Mouse (Mus musculus) hindbrain, postnatal 0 days (tissue): ENCODE results near the gene Mn1. TPM values are rescaled to one million over a fixed set of nuclear protein-coding genes. Genes with fewer than 3 reads are reported as not detected.

Experiments
- ATAC-seq: fragments of 200-750 bp; cut with Nextera tagmentation; 2 replicates; pipeline ENCODE4 v1.8.0; 2017; ENCODE audit warnings: mild to moderate bottlenecking, moderate TSS enrichment, moderate library complexity
- DNase-seq: peaks from one replicate; pipeline ENCODE4 v3.0.0-alpha.2; 2015; ENCODE audit warnings: low spot score
- H3K27ac ChIP-seq: fragments of 300-500 bp; sonication (generic); 2 replicates; pipeline ENCODE4 v1.5.1; 2014; ENCODE audit warnings: mild to moderate bottlenecking
- H3K27me3 ChIP-seq: fragments of 300-500 bp; sonication (generic); 2 replicates; pipeline ENCODE4 v1.6.1; 2014; ENCODE audit warnings: low read length, mixed read lengths; ENCODE audit not compliant: insufficient read depth
- H3K36me3 ChIP-seq: fragments of 300-500 bp; sonication (generic); 2 replicates; pipeline ENCODE4 v1.6.1; 2014; ENCODE audit warnings: low read length, mixed read lengths; ENCODE audit not compliant: insufficient read depth
- H3K4me1 ChIP-seq: fragments of 300-500 bp; sonication (generic); 2 replicates; pipeline ENCODE4 v1.6.1; 2014; ENCODE audit warnings: antibody characterized with exemption, low read length, mixed read lengths; ENCODE audit not compliant: insufficient read depth
- H3K4me2 ChIP-seq: fragments of 300-500 bp; sonication (generic); 2 replicates; pipeline ENCODE4 v1.6.1; 2014; ENCODE audit warnings: low read depth, mild to moderate bottlenecking, low read length, moderate library complexity, mixed read lengths
- H3K4me3 ChIP-seq: fragments of 300-500 bp; sonication (generic); 2 replicates; pipeline ENCODE4 v1.5.1; 2014; ENCODE audit warnings: low read length
- H3K9ac ChIP-seq: fragments of 300-500 bp; sonication (generic); replicated peaks from 2 replicates; pipeline ENCODE4 v1.6.1; 2014; ENCODE audit warnings: mild to moderate bottlenecking, low read length, moderate library complexity, mixed read lengths
- H3K9me3 ChIP-seq: fragments of 300-500 bp; sonication (generic); 2 replicates; pipeline ENCODE4 v1.6.1; 2016; ENCODE audit warnings: low read length, mixed read lengths
- CTCF ChIP-seq: IDR thresholded peaks from 2 replicates; pipeline ENCODE4 v1.5.1; 2016; ENCODE audit warnings: antibody characterized with exemption, control low read depth, low read depth
- WGBS: fragments of 180-500 bp; shearing (Covaris S2); extraction: QIAGEN DNeasy Blood & Tissue Kit; methylation state at CpG from one replicate; pipeline ENCODE4 v1.1.7; 2014; 5-methylcytosine and 5-hydroxymethylcytosine counted together
- polyA plus RNA-seq: library from polyadenylated mRNA; unstranded; fragments of >200 nt; fragmentation: Nextera tagmentation; extraction: Ambion mirVana; gene quantifications from 2 replicates; pipeline ENCODE4 v1.2.1, GENCODE M21; 2015
- total RNA-seq: library from RNA; depleted of rRNA; stranded (reverse); fragments of >200 nt; gene quantifications from 2 replicates; pipeline ENCODE4 v1.2.3, GENCODE M21; 2014

The Mn1 gene
- total and polyA plus RNA-seq, 2 experiments from 2014 or later = 32.9 to 71.5 TPM

GRCm38 (mm10) chr5:111396199-111396598 lies 21.0 kb upstream of the Mn1 start:
- Histone ChIP-seq H3K27ac (no peak overlapping the region), H3K9ac (no peak overlapping the region), H3K4me2 (no peak overlapping the region), H3K9me3 (no peaks in the 10 kb centered on the region), H3K4me1 (peaks cover 15% of the 10 kb centered on the region), H3K4me3 (no peak overlapping the region), H3K27me3 (no peaks in the 10 kb centered on the region), H3K36me3 (no peaks in the 10 kb centered on the region)
- DNase-seq (no peak), ATAC-seq (no peak)
- peak; percentile 21 for TF ChIP-seq CTCF
- 81% methylated on average over 4 of the region's 4 CpGs for WGBS

- no peak for TF ChIP-seq CTCF
- Histone ChIP-seq H3K4me2 (no peak overlapping the region), H3K9ac (no peak overlapping the region), H3K4me3 (no peak overlapping the region), H3K36me3 (no peaks in the 10 kb centered on the region), H3K9me3 (no peaks in the 10 kb centered on the region), H3K27ac (no peak overlapping the region), H3K4me1 (peaks cover 15% of the 10 kb centered on the region), H3K27me3 (no peaks in the 10 kb centered on the region)
- no peak for DNase-seq
- 64% methylated on average over 4 of the region's 4 CpGs for WGBS
- no peak for ATAC-seq
These were observed 18.7 kb upstream of the Mn1 start for GRCm38 (mm10) chr5:111398471-111398870.

GRCm38 (mm10) chr5:111399271-111399670 lies 17.9 kb upstream of the Mn1 start:
- ATAC-seq = no peak
- Histone ChIP-seq H3K27me3 (no peaks in the 10 kb centered on the region), H3K36me3 (no peaks in the 10 kb centered on the region), H3K9me3 (no peaks in the 10 kb centered on the region), H3K9ac (no peak overlapping the region), H3K27ac (no peak overlapping the region), H3K4me1 (peaks cover 7% of the 10 kb centered on the region), H3K4me2 (no peak overlapping the region), H3K4me3 (no peak overlapping the region)
- 75% methylated on average over 4 of the region's 4 CpGs for WGBS
- DNase-seq = no peak
- TF ChIP-seq CTCF = no peak

- no peaks in the 10 kb centered on the region for H3K4me1 ChIP-seq
- ATAC-seq = no peak
- H3K4me3 ChIP-seq = no peak overlapping the region
- H3K9me3 ChIP-seq = no peaks in the 10 kb centered on the region
- no peak for DNase-seq
- H3K36me3 ChIP-seq = no peaks in the 10 kb centered on the region
- no peak for TF ChIP-seq CTCF
- no peak overlapping the region for H3K4me2 ChIP-seq
- H3K9ac ChIP-seq = no peak overlapping the region
- no peaks in the 10 kb centered on the region for H3K27me3 ChIP-seq
- H3K27ac ChIP-seq = no peak overlapping the region
- WGBS = 62% methylated on average over 19 of the region's 19 CpGs
These were observed 15.1 kb upstream of the Mn1 start for GRCm38 (mm10) chr5:111401879-111402650.

- Histone ChIP-seq H3K27ac (no peak overlapping the region), H3K27me3 (no peaks in the 10 kb centered on the region), H3K4me1 (no peaks in the 10 kb centered on the region), H3K4me3 (no peak overlapping the region), H3K36me3 (no peaks in the 10 kb centered on the region), H3K9me3 (no peaks in the 10 kb centered on the region), H3K9ac (no peak overlapping the region), H3K4me2 (no peak overlapping the region)
- no peak for TF ChIP-seq CTCF
- no peak for ATAC-seq
- 90% methylated on average over 6 of the region's 6 CpGs for WGBS
- DNase-seq = no peak
These were observed 14.5 kb upstream of the Mn1 start for GRCm38 (mm10) chr5:111402651-111402996.

- Histone ChIP-seq H3K9me3 (no peaks in the 10 kb centered on the region), H3K4me2 (no peak overlapping the region), H3K27ac (no peak overlapping the region), H3K27me3 (no peaks in the 10 kb centered on the region), H3K4me1 (no peaks in the 10 kb centered on the region), H3K4me3 (no peak overlapping the region), H3K36me3 (no peaks in the 10 kb centered on the region), H3K9ac (no peak overlapping the region)
- DNase-seq = no peak
- no peak for TF ChIP-seq CTCF
- ATAC-seq = no peak
- WGBS = 72% methylated on average over 6 of the region's 6 CpGs
These were observed 12.4 kb upstream of the Mn1 start for GRCm38 (mm10) chr5:111404721-111405120.

GRCm38 (mm10) chr5:111408470-111409105 lies 8.6 kb upstream of the Mn1 start:
- TF ChIP-seq CTCF = no peak
- H3K9me3 ChIP-seq = no peaks in the 10 kb centered on the region
- H3K9ac ChIP-seq = no peak overlapping the region
- H3K36me3 ChIP-seq = no peaks in the 10 kb centered on the region
- H3K4me3 ChIP-seq = no peak overlapping the region
- ATAC-seq (peak; percentile 22; the same call in 1 of the 2 replicates), DNase-seq (no peak)
- 25% methylated on average over 14 of the region's 14 CpGs for WGBS
- 0 out of 2 replicates have a peak, but pooled peaks cover 3% of the 10 kb centered on the region for H3K27me3 ChIP-seq
- H3K27ac ChIP-seq = no peak overlapping the region
- no peak overlapping the region for H3K4me2 ChIP-seq
- H3K4me1 ChIP-seq = no peaks in the 10 kb centered on the region
